Mouse (Mus musculus) intestine, postnatal 0 days (tissue): ENCODE data around the gene Kiz. TPM values are rescaled to one million over a fixed set of nuclear protein-coding genes. Genes with fewer than 3 reads are reported as not detected.

Experiments used
- ATAC-seq: fragments of 200-750 bp; cut with Nextera tagmentation; 2 replicates; pipeline ENCODE4 v1.8.0; 2017; ENCODE audit warnings: mild to moderate bottlenecking, moderate TSS enrichment, moderate library complexity
- H3K27ac ChIP-seq: fragments of 300-500 bp; sonication (generic); 2 replicates; pipeline ENCODE4 v1.5.1; 2014; ENCODE audit warnings: mild to moderate bottlenecking, low read depth, low read length, moderate library complexity
- H3K27me3 ChIP-seq: fragments of 300-500 bp; sonication (generic); replicated peaks from 2 replicates; pipeline ENCODE4 v1.6.1; 2014; ENCODE audit warnings: low read length, mixed read lengths; ENCODE audit not compliant: control insufficient read depth, insufficient read depth
- H3K36me3 ChIP-seq: fragments of 300-500 bp; sonication (generic); 2 replicates; pipeline ENCODE4 v1.6.1; 2014; ENCODE audit warnings: mild to moderate bottlenecking, moderate library complexity; ENCODE audit not compliant: control insufficient read depth, insufficient read depth
- H3K4me1 ChIP-seq: fragments of 300-500 bp; sonication (generic); replicated peaks from 2 replicates; pipeline ENCODE4 v1.6.1; 2014; ENCODE audit warnings: antibody characterized with exemption, low read length, mixed read lengths; ENCODE audit not compliant: control insufficient read depth, insufficient read depth
- H3K4me2 ChIP-seq: fragments of 300-500 bp; sonication (generic); replicated peaks from 2 replicates; pipeline ENCODE4 v1.6.1; 2014; ENCODE audit warnings: low read depth, mild to moderate bottlenecking, moderate library complexity
- H3K4me3 ChIP-seq: fragments of 300-500 bp; sonication (generic); 2 replicates; pipeline ENCODE4 v1.5.1; 2014; ENCODE audit warnings: low read depth, low read length
- H3K9ac ChIP-seq: fragments of 300-500 bp; sonication (generic); 2 replicates; pipeline ENCODE4 v1.6.1; 2014; ENCODE audit warnings: mild to moderate bottlenecking, low read depth, low read length
- H3K9me3 ChIP-seq: fragments of 300-500 bp; sonication (generic); 2 replicates; pipeline ENCODE4 v1.6.1; 2016; ENCODE audit warnings: mixed run types; ENCODE audit not compliant: control insufficient read depth
- CTCF ChIP-seq: sonication (generic); IDR thresholded peaks from 2 replicates; pipeline ENCODE4 v1.5.1; 2016; ENCODE audit warnings: low read depth, mild to moderate bottlenecking, control low read depth, antibody characterized with exemption, moderate library complexity
- WGBS: fragments of 180-500 bp; shearing (Covaris S2); extraction: QIAGEN DNeasy Blood & Tissue Kit; methylation state at CpG from one replicate; pipeline ENCODE4 v1.1.7; 2014; 5-methylcytosine and 5-hydroxymethylcytosine counted together
- polyA plus RNA-seq: library from polyadenylated mRNA; unstranded; fragments of >200 nt; fragmentation: Nextera tagmentation; extraction: Ambion mirVana; gene quantifications from 2 replicates; pipeline ENCODE4 v1.2.1, GENCODE M21; 2015

Gene Kiz
- polyA plus RNA-seq, 1 experiment from 2014 or later, result 9.3 TPM

- no peak for TF ChIP-seq CTCF
- H3K27ac ChIP-seq, result no peak overlapping the region
- H3K4me3 ChIP-seq, result no peak overlapping the region
- H3K36me3 ChIP-seq, result no peaks in the 10 kb centered on the region; the same call in 1 of the 2 replicates
- ATAC-seq, result no peak
- H3K9ac ChIP-seq, result no peak overlapping the region
- no peak overlapping the region for H3K4me2 ChIP-seq
- no peaks in the 10 kb centered on the region for H3K27me3 ChIP-seq
- 70% methylated on average over 3 of the region's 3 CpGs for WGBS
- no peaks in the 10 kb centered on the region for H3K9me3 ChIP-seq
- no peaks in the 10 kb centered on the region for H3K4me1 ChIP-seq
Observed at GRCm38 (mm10) chr2:146872697-146873096, 17.0 kb downstream of the Kiz start.

DNA sequence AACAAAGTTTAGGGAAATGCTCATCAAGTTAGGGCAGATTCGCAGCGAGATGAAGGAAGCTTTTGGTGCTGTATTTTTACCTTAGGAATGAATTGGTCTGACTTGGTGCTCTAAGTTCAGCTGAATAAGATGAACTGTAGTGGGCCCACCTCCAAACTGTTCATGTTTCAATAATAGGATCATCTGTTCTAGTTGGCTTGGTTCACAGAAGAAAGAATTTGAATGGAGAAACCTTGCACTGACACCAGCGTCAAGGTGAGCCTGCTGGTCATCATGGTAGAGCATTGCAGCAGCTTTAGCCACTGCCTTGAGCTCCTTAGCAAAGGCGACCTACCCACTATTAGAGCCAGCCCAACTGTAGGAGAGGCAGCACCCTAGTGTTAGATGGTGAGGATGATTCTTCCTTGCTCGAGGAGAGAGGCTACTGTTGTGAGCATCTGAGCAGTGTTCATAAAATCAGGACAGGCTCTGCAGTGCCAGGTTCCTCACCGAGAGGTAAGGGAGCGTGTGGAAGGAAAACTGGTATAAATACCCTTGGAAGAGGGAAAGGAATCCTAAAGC is 18.3 kb downstream of the Kiz start:
- ATAC-seq, result no peak
- Histone ChIP-seq H3K4me1 (no peaks in the 10 kb centered on the region), H3K27ac (no peak overlapping the region), H3K4me2 (no peak overlapping the region), H3K36me3 (no peaks in the 10 kb centered on the region), H3K4me3 (no peak overlapping the region), H3K9ac (no peak overlapping the region), H3K9me3 (no peaks in the 10 kb centered on the region), H3K27me3 (no peaks in the 10 kb centered on the region)
- no peak for TF ChIP-seq CTCF
- WGBS, result 92% methylated on average over 7 of the region's 7 CpGs

DNA sequence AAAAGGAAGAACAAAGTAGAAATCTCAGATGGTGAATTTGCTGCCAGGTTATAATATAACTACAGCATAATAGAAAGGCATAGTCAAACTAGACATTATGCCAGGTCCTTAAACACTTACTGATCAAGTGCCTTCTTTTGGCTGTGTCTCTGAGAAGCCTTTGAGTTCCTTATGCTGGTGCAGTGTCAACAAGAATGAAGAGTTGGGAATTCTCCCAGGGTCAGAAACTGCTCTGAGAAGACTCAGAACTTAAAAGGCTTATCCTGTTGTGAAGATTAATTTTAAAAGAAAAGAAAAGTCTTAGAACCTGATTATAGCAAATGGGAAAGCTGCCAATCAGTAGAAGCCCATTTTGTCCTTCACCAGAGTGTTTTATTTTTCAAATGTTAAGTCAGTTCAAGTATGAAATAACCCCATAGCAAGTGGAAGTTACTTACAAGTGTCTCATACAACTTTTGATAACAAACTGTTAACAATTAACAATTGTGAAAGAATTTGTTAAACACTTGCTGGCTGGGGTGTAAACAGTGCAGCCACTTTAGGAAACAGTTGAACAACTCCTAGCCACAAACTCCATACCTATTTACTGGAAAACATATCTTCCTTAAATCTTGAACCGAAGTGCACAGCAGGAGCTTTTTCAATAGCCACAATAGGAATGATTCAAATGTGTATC is 21.9 kb downstream of the Kiz start:
- no peaks in the 10 kb centered on the region for H3K9me3 ChIP-seq
- no peak overlapping the region for H3K9ac ChIP-seq
- 94% methylated on average over 1 of the region's 1 CpGs for WGBS
- H3K27ac ChIP-seq, result no peak overlapping the region
- no peak overlapping the region for H3K4me2 ChIP-seq
- no peak for ATAC-seq
- H3K36me3 ChIP-seq, result no peaks in the 10 kb centered on the region
- H3K4me3 ChIP-seq, result no peak overlapping the region
- no peak for TF ChIP-seq CTCF
- no peaks in the 10 kb centered on the region for H3K4me1 ChIP-seq
- H3K27me3 ChIP-seq, result no peaks in the 10 kb centered on the region

DNA sequence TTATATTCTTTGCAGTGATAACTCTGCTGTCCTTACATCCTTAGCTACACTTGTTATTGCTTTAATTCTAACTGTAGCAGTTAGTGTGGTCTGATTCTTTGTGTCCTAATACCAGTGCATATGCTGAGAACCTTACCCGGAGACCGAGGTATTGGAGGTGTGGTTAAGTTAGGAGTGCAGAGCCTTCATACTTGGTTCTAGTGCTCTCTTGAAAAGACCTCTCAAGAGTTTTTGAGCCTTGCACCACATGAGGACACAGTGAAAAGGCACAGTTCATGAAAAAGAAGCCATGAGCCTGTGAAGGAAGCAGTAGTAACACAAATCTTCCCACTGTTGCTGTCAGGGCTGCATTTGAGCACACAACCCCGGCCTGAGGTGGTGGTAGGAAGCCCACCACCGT is 26.0 kb downstream of the Kiz start:
- no peak for ATAC-seq
- H3K4me1 ChIP-seq, result no peaks in the 10 kb centered on the region
- no peak for TF ChIP-seq CTCF
- WGBS, result 99% methylated on average over 4 of the region's 4 CpGs
- H3K36me3 ChIP-seq, result no peaks in the 10 kb centered on the region
- no peak overlapping the region for H3K4me3 ChIP-seq
- no peak overlapping the region for H3K27ac ChIP-seq
- H3K9ac ChIP-seq, result no peak overlapping the region
- no peaks in the 10 kb centered on the region for H3K27me3 ChIP-seq
- H3K4me2 ChIP-seq, result no peak overlapping the region
- H3K9me3 ChIP-seq, result no peaks in the 10 kb centered on the region

GRCm38 (mm10) chr2:146884291-146884855 is 28.7 kb downstream of the Kiz start:
- Histone ChIP-seq H3K27me3 (no peaks in the 10 kb centered on the region), H3K4me2 (no peak overlapping the region), H3K4me1 (no peaks in the 10 kb centered on the region), H3K36me3 (no peaks in the 10 kb centered on the region), H3K9me3 (no peaks in the 10 kb centered on the region), H3K27ac (no peak overlapping the region), H3K9ac (no peak overlapping the region), H3K4me3 (no peak overlapping the region)
- 73% methylated on average over 8 of the region's 8 CpGs for WGBS
- no peak for TF ChIP-seq CTCF
- no peak for ATAC-seq

DNA sequence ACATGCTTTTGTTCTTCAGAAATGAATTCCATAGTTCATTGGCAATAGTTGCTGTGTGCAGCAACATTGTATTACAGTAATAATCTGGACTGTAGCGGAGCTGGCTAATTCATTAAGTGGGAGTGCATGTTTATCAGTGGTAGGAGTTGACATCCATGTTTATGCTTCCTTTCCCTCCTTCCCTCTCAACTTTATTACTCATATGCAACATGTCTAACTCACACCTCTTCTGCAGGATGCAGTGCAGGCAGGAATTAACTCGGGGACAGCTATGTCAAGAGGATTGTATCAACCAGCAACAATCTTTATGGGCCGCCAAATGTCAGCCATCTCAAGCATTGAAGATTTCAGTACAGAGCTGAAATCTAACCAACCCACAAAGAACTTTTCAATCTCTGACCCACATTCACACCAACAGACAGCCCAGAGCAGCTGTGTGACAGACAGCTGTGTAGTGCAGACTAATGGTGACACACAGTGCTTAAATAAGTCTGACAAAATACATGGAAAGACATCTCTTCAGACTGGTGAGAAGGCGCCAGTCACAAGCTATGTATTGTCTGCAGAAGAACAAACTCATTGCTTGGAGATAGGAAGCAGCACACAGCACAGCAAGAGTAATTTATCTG is 33.2 kb downstream of the Kiz start:
- Histone ChIP-seq H3K4me1 (no peaks in the 10 kb centered on the region), H3K27me3 (no peaks in the 10 kb centered on the region), H3K9me3 (no peaks in the 10 kb centered on the region), H3K9ac (no peak overlapping the region), H3K4me2 (no peak overlapping the region), H3K4me3 (no peak overlapping the region), H3K36me3 (peaks cover 8% of the 10 kb centered on the region), H3K27ac (no peak overlapping the region)
- WGBS, result 92% methylated on average over 4 of the region's 4 CpGs
- ATAC-seq, result no peak
- no peak for TF ChIP-seq CTCF
